Mouse (Mus musculus) WW6 (cell line): ENCODE results near the gene Nfia.
A peak's percentile ranks its signal among the peaks of the same experiment; 100 is the strongest.

ENCODE experiments used
- DNase-seq: peaks from one replicate; pipeline ENCODE4 v3.0.0-alpha.2; 2013; ENCODE audit warnings: low read depth, low spot score

Gene Nfia

DNA sequence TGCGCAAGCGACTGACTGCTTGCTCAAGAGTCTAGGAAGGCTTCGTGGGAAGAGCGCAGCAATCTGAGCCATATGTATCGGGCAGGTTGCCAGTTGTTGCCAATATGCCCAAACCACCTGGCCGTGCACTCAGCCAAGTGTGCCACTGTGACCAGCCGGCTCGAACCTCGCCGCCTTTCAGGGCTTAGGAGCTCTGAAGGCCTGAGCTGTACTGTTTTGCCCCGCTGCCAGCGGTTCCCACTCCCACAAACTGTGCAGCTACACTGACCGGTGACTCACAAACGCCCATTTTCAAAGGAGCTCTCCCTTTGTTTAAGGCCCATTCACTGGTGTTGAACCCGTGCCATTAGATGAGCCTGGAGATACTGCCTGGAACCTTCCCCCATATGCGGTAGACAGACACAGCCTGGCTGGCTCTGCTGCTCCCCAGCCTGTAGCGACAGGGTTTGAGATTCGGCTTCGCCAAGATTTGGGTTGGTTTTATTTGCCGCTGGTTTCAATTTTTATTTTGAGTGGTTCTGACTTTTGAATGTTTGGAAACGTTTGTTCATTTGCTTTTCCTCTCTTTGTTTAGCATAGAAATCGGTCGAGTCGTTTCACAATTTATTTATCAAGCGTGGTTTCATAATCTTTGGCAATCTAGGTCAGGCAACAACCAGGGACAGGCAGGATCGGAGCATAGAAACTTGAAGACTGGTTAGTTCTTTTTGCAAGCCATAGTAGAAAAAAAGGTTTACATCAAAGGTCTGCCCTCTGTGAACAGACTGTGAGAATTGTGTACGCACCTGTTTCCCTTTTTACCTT is 138.4 kb downstream of the Nfia start:
- DNase-seq, result peak; percentile 4

DNA sequence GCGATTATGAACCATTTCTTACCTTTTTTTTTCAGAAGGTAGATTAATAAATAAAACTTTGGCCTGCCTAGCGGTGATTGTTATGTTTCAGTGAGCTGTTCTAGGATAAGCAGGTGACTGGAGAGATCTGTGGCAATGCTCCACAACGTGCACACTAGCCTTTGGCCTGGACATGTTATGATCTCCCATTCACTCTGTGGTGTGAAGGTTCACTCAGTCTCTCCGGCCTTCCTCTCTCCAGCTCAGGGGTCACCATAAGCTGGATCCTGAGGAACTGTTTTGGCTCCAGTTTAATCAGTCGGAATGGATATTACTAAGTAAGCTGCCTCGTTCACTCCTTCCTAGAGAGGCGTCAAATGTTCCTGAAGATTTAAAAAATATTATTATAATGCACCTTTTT is 139.2 kb downstream of the Nfia start:
- no peak for DNase-seq

DNA sequence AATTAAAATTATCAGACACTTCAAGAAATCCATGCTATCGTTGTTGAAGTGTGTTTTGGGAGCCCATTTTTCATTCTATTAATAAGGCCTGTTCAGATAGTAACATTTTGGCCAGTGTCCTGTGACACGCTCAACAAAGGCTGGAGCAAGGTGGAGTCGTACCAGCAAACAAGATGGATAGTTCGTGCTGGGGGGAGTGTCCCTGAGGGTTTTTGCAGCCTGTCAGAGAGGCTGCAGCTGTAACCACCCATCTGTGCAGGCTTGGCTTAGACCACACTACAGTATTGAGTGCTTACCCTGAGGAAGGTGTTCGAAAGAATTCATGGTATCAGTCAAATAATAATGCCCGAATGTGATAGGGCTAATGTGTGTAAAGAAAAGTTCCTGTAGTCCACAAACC is 139.6 kb downstream of the Nfia start:
- DNase-seq, result no peak

GRCm38 (mm10) chr4:97912560-97912959 is 140.0 kb downstream of the Nfia start:
- DNase-seq, result no peak

DNA sequence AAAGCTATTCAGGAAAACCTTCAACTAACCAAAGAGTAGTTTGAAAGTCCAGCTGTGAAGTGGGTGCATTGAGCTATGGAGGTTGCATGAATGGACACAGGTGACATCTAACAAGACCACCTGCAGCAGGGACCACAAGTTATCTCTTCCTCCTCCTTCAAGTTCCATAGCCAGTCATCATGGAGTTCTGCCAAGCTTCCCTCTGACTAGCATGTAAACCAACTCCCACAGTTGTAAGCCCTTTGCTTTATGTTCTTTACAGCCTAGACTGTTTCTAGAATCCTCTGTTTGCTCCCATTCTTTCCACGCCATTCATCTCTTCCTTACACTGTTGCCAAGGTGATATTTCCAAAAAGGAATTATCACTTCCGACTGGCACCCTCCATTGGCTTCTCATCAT is 141.8 kb downstream of the Nfia start:
- DNase-seq, result no peak

- DNase-seq, result no peak
These were observed 142.2 kb downstream of the Nfia start for GRCm38 (mm10) chr4:97914761-97915160.

DNA sequence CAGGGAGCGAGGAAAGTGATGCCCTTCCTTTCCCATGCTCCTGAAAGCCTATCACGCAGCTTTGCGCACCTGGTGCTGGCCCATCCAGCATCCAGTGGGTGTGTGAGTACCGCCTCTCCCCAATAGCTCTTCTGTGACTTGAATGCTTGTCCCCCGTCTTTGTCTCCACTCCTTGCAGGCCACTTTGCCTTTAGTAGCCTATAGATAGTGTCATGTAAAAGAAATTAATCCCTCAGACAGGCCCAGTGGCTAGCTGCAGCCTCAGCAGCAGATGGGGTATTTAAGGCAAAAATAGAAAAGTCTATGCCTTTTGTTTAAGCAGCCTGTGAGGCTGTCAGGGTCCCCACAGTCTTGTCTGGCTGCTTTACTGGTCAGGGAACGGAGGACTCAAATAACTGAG is 145.0 kb downstream of the Nfia start:
- DNase-seq, result no peak

GRCm38 (mm10) chr4:97918675-97919074 is 146.1 kb downstream of the Nfia start:
- no peak for DNase-seq

DNA sequence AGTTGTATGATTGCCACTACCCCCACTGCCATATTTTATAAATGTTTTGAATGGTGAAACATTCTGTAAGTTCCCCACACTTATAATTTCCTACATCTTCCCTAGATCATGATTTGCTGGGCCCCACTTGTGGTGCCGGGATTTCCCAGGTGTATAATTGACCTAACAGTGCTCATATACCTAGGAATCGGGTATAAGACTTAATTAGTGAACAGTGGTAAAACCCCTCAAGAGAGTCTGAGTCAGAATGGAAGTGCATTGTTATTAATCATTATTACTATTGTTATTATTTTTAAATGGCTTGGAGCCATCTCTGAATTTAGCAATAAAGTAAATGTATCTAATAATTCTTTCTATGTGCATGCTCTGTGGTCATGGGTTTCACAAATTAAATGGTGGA is 147.2 kb downstream of the Nfia start:
- DNase-seq, result no peak

DNA sequence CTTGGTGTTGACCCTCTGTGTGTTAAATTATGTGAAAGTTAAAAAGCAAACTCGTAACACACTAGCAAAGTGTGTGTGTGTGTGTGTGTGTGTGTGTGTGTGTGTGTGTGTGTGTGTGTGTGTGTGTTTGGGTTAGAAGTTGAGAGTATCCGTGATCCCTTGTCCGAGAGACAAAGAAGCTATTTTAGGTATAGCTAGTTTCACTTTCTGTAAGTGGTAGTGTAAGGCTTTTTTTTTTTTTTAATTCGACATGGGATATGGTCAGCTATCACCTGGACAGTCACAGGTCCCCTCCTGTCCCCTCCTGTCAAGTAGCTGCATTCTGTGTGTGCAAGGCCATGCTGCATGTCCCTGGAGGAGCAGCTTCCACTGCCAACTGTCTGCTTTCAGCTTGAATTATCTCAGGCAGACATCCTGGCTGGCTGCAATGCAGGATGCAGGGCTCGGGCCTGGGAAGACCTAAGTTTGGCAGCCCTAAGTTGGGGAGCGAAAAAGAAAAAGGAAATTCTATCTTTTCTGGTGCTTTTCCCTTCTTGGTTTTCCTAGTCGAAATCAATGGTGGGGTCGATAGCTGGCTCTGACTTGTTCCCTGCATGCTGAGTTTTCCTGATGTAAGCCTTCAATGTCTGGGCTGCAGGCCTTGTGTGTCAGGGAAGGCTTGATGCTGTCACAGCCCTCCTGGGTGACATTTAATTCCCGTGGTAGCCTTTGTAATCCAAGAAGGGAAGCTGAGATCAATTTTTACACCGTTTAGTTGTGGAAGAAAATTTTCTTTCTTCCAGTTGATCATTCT is 147.9 kb downstream of the Nfia start:
- no peak for DNase-seq

- DNase-seq, result no peak
These were observed 149.1 kb downstream of the Nfia start for GRCm38 (mm10) chr4:97921682-97922081.

DNA sequence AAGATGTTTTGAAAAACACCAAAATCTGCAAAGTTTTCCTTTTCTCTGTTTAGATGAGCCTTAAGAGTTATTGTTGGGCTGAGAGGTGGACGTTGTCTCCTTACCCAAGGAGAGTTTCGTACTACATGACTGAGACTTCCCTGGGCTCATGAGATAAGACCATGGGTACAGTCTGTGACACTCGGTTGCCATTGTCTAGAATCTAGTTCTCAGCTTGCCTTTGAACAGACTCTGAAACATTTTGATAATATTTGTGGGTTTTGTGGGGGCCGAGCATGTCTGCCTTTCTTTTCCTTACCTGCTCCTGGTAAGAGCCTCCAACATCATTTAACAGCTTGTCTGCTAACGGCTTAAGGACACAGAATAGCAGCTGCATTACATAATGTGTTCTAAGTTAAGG is 150.7 kb downstream of the Nfia start:
- DNase-seq, result no peak

DNA sequence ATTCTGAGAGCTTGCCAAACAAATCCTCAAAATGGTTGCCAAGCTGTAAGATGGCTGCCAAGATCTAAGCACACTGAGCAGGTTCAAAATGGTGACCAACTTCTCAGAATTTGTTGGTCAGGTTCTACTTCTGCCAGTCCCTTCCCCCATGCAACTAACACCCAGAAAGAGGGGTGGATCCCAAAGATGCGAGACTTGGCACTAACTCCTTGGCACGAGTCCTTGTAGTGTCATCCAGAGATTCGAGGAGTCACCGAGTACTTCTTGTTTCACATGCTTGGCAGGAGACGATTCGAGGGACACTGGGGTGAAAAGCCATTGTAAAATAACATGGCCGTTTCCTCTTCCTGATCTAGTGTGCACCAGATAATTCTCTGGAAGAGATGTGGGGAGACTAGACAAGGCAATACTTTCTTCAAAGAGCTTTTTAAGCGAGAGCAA is 151.4 kb downstream of the Nfia start:
- DNase-seq, result no peak

DNA sequence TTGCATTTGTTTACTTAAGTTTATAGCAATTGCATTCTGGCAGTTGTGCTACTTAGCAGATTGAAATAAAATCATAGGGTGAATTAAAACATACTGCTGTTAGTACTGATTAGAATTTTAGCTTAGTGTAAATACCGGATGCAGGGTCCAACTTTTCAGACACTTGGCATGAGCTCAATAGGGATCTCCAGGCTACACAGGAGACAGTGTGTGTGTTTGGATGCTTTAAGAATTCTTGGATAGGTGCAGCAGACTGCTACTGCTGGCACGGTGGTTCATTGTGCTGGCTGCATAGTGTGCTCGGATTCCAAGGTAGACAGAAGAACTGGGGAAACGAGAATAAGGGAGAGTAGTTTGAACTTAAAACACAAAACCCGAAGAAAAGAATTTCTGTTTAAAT is 151.9 kb downstream of the Nfia start:
- DNase-seq, result no peak

DNA sequence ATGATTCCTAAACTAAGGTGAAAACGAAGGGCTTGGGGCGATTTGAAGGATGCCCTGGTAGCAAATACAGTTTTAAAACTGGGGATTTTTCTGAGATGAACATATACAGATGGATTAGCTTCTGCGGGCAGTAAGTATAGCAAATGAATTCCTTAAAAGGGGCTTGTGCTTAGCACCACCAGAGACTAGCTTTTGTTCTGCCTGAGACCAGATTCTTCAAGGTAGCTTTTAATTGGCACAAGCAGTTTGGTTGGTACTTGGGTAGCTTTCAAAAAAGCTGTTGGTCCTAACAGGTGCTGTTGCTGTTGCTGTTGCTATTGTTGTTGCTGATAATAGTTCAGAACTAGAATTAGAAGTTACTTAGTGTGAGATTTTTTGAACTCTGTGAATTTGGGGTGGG is 152.3 kb downstream of the Nfia start:
- no peak for DNase-seq

DNA sequence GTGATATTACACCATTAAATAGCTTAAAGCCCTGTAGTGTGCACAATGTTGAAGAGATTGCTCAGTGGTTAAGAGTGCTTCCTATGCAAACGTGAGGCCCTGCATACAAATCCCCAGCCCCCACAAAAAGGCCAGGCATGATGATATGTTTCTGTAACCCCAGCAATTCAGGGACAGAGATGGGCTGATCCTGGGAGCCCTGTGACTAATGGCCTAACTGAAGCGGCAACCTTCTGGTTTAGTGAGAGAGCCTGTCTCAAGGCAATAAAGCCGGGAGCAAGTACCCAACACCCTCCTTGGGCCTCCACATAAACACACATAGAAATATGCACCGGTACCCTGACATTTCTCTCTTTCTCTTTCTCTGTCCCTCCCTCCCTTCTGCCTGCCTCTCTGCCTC is 153.1 kb downstream of the Nfia start:
- no peak for DNase-seq

DNA sequence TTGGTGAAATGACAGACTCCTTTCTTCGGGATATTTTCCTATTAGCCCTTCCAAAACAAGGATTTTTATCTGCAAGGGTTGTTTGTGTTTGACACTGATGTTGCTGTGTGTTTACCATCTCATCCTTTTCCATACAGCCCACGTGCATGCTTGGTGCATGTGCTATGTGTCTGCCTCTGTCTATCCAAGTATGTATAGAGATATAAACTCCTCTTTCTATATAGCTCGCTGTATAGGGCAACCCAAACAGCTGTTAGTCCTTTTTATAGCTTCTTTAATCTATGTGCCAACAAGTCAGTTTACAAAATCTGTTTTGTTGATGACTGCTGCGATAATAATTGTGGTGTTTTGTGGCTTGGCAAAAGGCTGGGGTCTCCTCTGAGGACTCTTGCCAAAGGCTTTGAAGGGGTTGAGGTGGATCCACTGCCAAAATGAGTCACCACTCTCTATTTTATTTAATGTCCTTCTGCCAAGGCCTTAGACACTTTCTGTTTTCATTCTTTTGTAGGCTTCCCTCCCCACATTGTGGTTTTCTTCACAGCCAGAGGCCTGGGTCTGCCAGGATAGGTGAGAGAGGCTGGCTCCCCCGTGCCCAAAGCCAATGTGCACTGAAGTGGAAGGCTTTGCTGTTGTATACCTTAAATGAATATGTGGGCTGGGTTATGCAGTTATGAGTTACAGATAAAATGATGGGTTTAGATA is 154.2 kb downstream of the Nfia start:
- DNase-seq, result no peak

DNA sequence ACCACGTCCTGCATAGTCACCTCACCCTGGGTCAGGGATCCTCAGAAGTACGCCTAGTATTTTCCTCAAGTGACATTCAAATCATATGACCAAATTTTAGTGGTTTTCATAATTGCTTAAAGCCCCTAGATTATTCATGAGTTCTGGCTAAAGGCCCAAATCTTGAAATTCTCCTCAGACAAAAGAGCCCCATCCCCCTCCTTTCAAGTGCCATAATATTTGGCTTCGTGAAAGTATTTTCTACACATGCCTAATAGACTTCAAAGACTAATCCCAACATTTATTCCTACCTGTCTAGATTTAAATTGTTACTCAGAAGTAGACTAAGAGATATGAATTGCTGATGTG is 154.7 kb downstream of the Nfia start:
- no peak for DNase-seq

DNA sequence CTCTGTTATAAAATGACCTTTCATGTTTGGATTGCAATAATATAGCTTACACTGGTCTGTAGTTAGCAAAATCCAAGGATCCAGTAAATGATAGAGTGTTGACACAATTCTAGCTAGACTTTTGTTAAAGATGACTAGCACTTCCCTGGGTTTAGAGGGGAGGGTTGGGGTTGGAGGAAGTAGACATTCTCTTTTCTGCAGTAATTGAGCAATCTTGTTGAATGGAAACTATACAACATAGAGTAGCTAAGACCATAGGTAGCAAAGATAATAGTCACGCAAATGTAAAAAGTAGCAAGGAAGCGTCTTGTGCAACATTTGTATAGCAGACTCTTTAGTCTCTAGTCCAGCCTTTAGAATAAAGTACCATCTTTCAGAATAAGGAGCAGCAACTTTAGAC is 163.8 kb downstream of the Nfia start:
- no peak for DNase-seq

- no peak for DNase-seq
These were observed 164.4 kb downstream of the Nfia start for GRCm38 (mm10) chr4:97936912-97937311.

GRCm38 (mm10) chr4:97939492-97939891 is 167.0 kb downstream of the Nfia start:
- DNase-seq, result no peak

- no peak for DNase-seq
These were observed 167.5 kb downstream of the Nfia start for GRCm38 (mm10) chr4:97939920-97940520.
